Mouse (Mus musculus): Measurements from ENCODE around the gene Tubgcp5. TPM values are rescaled to one million over a fixed set of nuclear protein-coding genes. Genes with fewer than 3 reads are reported as not detected.

The Tubgcp5 gene
- polyA plus RNA-seq, 1 experiment from 2014 or later = 39.2 TPM

DNA sequence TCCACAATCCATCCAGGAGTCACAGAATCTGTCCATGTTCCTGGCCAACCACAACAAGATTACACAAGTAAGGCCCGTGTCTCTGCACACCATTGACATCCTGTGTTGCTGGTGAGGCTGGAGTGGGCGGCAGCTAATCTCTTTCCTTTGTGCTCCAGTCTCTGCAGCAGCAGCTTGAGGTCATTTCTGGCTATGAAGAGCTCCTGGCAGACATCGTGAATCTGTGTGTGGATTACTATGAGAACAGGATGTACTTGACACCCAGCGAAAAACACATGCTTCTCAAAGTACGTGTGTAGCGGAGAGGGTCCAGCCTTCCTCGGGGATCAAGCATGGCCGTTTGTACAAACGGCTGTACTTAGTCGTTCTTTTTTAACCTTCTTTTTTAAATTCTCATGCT, 83.8 kb downstream of the Tubgcp5 start:
- Histone ChIP-seq H3K9me3 (no peaks in the 10 kb centered on the region), H3K4me2 (replicated peaks) (no peak overlapping the region), H3K27ac (replicated peaks) (no peak overlapping the region), H3K4me3 (no peak overlapping the region), H3K36me3 (peaks cover 74% of the 10 kb centered on the region), H3K9ac (replicated peaks) (no peak overlapping the region), H3K4me1 (no peaks in the 10 kb centered on the region), H3K27me3 (no peaks in the 10 kb centered on the region)
- WGBS = 92% methylated on average over 10 of the region's 10 CpGs
- no peak for ATAC-seq (replicated peaks)

DNA sequence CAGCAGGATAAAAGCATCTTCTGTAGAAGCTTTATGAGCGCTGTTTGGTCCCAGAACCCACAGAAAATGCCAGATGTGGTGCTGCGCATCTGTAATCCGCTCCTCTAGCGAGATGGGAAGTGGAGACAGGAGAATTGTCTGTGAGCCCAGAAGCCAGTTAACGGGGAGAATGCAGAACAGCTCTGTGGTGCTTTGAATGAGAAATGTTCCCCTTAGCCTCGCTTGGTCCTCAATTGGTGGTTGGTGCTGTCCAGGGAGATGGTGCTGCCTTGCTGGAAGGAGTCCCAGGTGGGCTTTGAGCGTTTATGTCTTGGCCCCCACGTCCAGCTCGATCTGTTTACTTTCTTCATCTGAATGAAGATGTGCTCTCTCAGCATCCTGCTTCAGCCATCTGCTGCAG, 86.9 kb downstream of the Tubgcp5 start:
- Histone ChIP-seq H3K4me3 (no peak overlapping the region), H3K4me1 (no peaks in the 10 kb centered on the region), H3K9ac (replicated peaks) (no peak overlapping the region), H3K27ac (replicated peaks) (no peak overlapping the region), H3K4me2 (replicated peaks) (no peak overlapping the region), H3K9me3 (no peaks in the 10 kb centered on the region), H3K27me3 (no peaks in the 10 kb centered on the region), H3K36me3 (peaks cover 48% of the 10 kb centered on the region)
- 87% methylated on average over 9 of the region's 9 CpGs for WGBS
- ATAC-seq (replicated peaks) = no peak

Other genes starting within 250 kb of the Tubgcp5 start
- gene Siglech, start 26.0 kb upstream of the Tubgcp5 start, polyA plus RNA-seq (2015; fragmentation: Nextera tagmentation; extraction: Ambion mirVana) = 2.6 and 2.9 TPM in 2 replicates
- gene Cyfip1, start 47.6 kb downstream of the Tubgcp5 start, polyA plus RNA-seq (2015; fragmentation: Nextera tagmentation; extraction: Ambion mirVana) = 63.0 and 65.3 TPM in 2 replicates
- 41.0 and 42.3 TPM in 2 replicates for gene Nipa2, start 168.3 kb downstream of the Tubgcp5 start, polyA plus RNA-seq (2015; fragmentation: Nextera tagmentation; extraction: Ambion mirVana)
- 23.3 and 24.0 TPM in 2 replicates for gene Nipa1, start 225.8 kb downstream of the Tubgcp5 start, polyA plus RNA-seq (2015; fragmentation: Nextera tagmentation; extraction: Ambion mirVana)

Measured in forebrain, embryonic 15.5 days (tissue).